Mouse (Mus musculus) C2C12 (cell line): Measurements from ENCODE around the gene Gm20824.
"Not testable (repeated sequence)": the region's sequence is repeated elsewhere in the genome, so short reads cannot be mapped to it uniquely, and the experiment has no call there.

Experiments
- CEBPB ChIP-seq: IDR thresholded peaks from one replicate; pipeline ENCODE4 v1.6.1; 2011; ENCODE audit warnings: low read depth, mild to moderate bottlenecking, control low read depth, moderate library complexity
- CTCF ChIP-seq: IDR thresholded peaks from one replicate; pipeline ENCODE4 v1.5.1; 2011; ENCODE audit not compliant: control insufficient read depth, insufficient read depth, insufficient read length

GRCm38 (mm10) chrY:8257607-8258006 is at the start of gene Gm20824:
- TF ChIP-seq CTCF, CEBPB: not testable (repeated sequence)
